Mouse (Mus musculus): ENCODE data around the gene Wbp1l. TPM values are rescaled to one million over a fixed set of nuclear protein-coding genes. Genes with fewer than 3 reads are reported as not detected.
A peak's percentile ranks its signal among the peaks of the same experiment; 100 is the strongest.

The Wbp1l gene
- total RNA-seq, 2 experiments from 2014 or later, result 19.7 to 23.5 TPM

DNA sequence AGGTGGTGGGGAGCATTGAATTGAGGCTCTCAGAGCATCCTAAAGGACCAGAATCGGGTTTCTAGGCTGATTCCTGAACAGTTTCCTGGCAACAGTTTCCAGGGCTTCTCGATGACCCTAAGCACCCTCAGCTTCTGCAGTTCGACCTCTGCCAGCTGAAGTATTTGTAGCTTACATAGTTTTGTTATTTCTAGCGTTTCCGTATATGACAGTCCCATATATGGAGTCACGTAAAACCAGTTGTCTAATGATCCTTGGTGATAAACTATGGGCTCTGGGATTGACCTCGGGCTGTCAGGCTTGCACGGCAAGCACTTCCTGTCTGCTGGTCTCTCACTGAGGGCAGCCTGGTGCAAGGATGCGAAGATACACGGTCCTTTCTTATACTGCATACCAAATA lies 26.6 kb downstream of the Wbp1l start:
- ATAC-seq (replicated peaks; ENCODE audit: poor library complexity, severe bottlenecking), result no peak

DNA sequence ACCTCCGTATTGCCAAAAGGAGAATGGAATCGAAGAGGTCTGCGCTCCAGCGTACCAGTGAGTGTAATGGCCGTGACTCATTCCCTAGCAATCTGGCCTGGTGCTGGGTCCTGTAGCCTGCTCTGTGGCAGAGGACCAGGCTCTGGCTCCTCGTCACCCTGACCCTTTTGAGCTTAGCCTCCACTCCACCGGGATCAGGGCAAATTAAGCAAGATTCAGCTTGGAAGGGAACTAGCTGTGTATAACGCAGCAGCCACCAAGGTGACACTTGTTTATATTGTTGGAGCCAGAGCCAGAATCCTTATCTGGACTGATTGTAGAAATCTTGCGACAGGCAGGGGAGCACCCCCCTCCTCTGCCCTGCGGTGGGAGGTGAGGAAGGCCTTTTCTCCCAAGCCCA lies 29.5 kb downstream of the Wbp1l start:
- no peak for ATAC-seq (replicated peaks; ENCODE audit: poor library complexity, severe bottlenecking)

DNA sequence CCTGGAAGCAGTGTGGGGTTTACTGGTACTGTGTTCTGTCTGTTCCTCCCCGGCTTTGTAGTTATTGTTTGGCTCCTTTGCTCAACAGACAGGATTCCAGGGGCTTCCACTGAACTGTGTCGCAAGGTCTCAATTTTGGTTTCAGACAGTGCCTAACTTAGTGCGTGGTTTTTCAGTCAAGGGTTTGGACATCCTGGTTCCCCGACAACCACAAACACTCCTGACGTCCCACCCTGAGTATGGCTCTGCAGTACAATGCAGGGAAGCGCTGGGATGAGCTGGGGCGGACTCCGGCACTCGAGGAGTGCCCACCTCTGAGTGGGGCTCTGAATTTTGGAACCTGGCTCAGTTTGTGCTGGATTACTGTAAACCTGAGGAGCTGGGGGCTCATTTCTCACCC lies 30.9 kb downstream of the Wbp1l start:
- ATAC-seq (replicated peaks; ENCODE audit: poor library complexity, severe bottlenecking), result peak; percentile 67

DNA sequence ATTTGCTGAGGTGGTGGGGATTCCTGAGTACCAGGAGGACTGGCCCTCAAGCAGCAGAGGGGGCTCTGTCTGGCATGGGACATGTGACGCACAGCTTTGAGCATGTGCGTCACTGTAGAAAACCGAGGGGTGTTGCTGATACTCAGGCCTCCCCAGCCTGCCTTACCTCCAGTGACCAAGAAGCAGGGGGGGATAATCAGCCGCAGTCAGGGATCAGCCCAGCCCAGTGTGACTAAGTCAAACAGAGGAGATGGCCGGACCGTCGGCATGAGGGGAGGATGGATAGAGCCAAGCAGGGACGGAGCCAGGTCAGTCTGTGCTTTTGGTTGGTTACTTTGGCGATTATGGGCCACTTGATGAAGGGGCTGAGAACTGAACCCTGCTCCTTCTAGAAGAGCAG lies 32.8 kb downstream of the Wbp1l start:
- ATAC-seq (replicated peaks; ENCODE audit: poor library complexity, severe bottlenecking), result no peak

DNA sequence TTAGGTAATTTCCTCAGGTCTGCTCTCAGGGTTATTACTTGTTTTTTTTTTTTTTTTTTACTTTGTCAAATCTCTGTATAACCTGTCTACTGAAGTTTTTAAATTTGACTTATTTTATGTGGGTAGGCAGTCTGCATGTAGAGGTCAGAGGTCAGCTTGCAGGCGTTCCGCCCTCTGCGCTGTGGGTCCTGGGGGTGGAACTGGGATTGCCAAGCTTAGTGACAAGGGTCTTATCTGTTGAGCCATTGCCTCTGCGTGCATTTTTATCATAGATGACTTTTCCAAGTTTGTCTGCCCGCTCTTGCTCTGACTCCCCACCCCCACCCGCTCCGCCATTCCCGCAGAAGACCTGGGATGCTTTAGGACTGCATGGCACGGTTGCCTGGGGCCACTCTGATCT lies 36.9 kb downstream of the Wbp1l start:
- ATAC-seq (replicated peaks; ENCODE audit: poor library complexity, severe bottlenecking), result no peak

- no peak for ATAC-seq (replicated peaks; ENCODE audit: poor library complexity, severe bottlenecking)
These were observed 38.7 kb downstream of the Wbp1l start for GRCm38 (mm10) chr19:46637598-46637997.

DNA sequence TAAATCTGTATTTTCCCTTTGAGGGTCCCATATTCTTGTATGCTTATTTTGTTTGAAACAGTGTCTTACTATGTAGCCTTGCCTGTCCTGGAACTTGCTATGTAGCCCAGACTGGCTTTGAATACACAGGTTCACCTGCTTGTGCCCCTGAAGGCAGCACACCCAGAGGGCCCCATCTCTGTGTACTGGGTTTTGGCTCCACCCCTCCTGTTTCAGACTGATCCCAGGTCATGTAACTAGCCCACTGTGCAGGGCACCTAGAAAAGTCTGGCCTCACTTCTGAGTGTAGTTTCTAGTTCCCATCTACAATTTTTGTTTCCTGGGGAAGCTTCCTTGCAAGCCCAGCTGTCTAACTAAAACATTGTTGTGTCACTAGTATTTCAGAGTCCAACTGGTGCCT lies 40.2 kb downstream of the Wbp1l start:
- no peak for ATAC-seq (replicated peaks; ENCODE audit: poor library complexity, severe bottlenecking)

DNA sequence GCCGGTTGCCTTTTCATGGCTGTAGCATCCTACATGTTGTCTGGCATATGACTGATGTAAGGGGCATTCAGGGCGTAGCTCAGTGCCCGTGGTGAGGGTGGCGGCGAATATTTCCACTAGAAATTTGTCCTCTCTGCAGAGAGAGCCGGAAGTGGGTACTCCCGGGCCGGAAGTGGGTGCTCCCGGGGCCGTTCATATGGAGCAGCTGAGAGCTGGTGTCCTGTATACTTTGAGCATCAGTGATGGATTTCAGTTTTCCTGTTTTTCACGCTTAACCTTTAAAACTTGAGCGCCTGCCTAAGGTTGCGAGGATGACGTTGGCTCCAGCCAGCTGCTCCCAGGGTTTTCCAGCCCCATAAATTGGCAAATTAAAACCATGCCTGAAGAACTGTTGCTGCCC lies 40.6 kb downstream of the Wbp1l start:
- ATAC-seq (replicated peaks; ENCODE audit: poor library complexity, severe bottlenecking), result no peak

GRCm38 (mm10) chr19:46640780-46641179 lies 41.9 kb downstream of the Wbp1l start:
- ATAC-seq (replicated peaks; ENCODE audit: poor library complexity, severe bottlenecking), result no peak

- peak; percentile 53 for ATAC-seq (replicated peaks; ENCODE audit: poor library complexity, severe bottlenecking)
These were observed 42.7 kb downstream of the Wbp1l start for GRCm38 (mm10) chr19:46641420-46642085.

DNA sequence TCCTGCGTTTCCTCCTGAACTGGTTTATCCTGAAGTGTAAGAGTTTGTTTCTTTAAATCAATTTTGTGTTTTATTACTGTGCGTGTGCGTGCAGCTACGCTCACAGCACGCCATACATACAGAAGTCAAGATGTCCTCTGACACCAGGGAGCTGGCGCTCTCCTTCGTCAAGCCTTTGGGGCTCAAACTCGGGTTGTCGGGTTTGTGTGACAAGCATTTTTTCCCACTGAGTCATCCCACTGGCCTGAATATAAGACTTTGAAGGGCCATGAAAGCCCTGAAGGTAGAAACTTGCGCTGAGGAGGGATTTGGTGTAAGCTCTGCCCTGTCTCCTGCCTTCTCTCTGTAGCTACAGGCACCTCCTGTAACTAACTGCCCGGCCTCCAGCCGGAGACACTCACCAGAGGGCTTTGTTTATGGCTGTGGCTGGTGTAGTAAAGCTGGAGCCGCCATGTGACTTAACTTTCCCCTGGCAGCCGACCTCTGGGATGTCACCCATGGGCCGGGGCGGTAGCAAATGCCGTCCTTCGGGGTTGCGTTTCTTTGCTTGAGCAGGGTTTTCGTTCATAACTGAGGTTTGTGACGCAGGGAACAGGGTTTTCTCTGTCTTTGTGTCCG lies 43.4 kb downstream of the Wbp1l start:
- ATAC-seq (replicated peaks; ENCODE audit: poor library complexity, severe bottlenecking), result no peak

GRCm38 (mm10) chr19:46643236-46643635 lies 44.4 kb downstream of the Wbp1l start:
- ATAC-seq (replicated peaks; ENCODE audit: poor library complexity, severe bottlenecking), result no peak

- no peak for ATAC-seq (replicated peaks; ENCODE audit: poor library complexity, severe bottlenecking)
These were observed 45.5 kb downstream of the Wbp1l start for GRCm38 (mm10) chr19:46644343-46644792.

- no peak for ATAC-seq (replicated peaks; ENCODE audit: poor library complexity, severe bottlenecking)
These were observed 46.1 kb downstream of the Wbp1l start for GRCm38 (mm10) chr19:46644793-46645602.

DNA sequence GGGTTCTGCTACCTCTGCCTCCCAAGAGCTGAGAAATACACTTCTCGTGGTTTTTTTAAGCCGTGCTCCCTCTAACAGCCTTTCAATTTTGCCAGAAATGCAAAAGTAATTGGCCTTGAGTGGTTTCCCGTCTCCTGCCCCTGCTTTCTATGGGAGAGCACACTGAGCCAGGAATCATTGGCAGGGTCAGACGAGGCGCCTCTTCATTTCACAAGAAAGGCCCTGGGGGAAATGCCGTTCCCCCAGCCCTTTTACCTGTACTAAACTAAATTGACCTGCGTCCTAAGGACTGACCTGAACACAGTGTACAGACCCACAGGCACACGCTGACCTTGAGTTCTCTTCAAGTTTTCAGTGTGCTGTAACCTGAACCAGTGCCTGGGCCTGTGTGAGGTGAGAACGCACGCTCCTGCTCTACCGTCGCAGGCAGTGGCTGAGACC lies 47.2 kb downstream of the Wbp1l start:
- ATAC-seq (replicated peaks; ENCODE audit: poor library complexity, severe bottlenecking), result no peak

- no peak for ATAC-seq (replicated peaks; ENCODE audit: poor library complexity, severe bottlenecking)
These were observed 48.4 kb downstream of the Wbp1l start for GRCm38 (mm10) chr19:46647254-46647653.

GRCm38 (mm10) chr19:46647850-46648249 lies 49.0 kb downstream of the Wbp1l start:
- ATAC-seq (replicated peaks; ENCODE audit: poor library complexity, severe bottlenecking), result no peak

DNA sequence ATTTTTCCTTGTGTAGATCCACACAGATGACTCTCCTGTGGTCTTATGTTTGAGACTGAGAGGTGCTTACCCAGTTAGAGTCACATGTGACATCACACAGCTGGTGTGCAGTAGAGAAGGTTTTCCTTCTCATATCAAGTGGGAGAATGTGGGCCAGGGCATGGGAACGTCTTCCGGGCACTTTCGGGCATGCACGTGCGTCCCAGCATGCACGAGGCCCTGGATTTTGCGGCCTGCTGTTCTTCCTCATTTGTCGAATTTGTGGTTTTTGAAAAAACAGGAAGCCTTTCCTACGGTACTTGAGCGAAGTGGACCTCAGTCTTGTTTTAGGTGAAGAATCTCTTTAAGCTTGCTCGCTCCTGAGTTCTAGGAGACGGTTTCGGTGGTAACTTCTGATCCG lies 49.7 kb downstream of the Wbp1l start:
- peak; percentile 93 for ATAC-seq (replicated peaks; ENCODE audit: poor library complexity, severe bottlenecking)

GRCm38 (mm10) chr19:46653188-46653587 lies 54.3 kb downstream of the Wbp1l start:
- no peak for ATAC-seq (replicated peaks; ENCODE audit: poor library complexity, severe bottlenecking)

DNA sequence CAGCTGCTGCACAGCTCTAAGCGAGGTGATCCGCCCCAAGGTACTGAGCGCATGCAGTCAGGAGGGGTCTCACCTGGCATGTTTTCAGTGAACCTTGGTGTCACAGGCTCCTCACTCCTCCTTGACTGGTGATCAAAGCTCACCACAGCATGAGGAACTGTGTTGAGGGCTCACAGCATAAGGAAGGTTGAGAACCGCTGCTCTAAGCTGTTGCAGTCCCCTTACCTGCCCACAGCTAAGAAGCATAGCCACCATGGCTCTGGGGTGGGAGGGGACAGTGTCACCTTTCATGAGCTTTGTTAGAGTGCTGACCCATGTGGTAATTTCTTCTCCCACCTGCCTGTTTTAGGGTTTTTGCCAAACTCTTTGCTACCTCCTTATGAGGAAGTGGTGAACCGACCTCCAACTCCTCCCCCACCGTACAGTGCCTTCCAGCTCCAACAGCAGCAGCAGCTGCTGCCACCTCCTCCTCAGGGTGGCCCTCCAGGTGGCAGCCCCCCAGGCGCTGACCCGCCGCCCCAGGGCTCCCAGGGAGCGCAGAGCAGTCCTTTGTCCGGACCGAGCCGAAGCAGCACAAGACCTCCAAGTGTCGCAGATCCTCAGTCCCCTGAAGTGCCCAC lies 54.8 kb downstream of the Wbp1l start:
- peak; percentile 80 for ATAC-seq (replicated peaks; ENCODE audit: poor library complexity, severe bottlenecking)

DNA sequence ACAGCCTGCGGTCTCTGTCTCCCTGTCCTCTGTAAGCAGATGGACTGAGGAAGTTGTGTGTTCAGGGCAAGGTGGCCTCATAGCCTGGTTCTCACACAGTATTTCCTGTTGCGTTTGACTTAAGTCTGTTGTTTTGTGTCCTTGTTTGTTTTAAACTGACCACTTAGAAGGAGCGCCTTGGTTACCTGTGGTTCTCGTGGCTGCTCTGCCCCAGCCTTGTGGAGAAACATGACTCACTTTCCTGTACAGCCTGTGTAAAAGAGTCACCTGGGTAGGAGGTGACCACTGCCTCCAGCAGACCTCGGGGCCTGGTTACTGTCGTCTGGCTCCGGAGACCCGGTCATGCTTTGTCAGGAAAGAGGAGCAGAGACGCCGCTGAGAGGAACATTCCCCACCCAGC lies 56.7 kb downstream of the Wbp1l start:
- ATAC-seq (replicated peaks; ENCODE audit: poor library complexity, severe bottlenecking), result no peak

Data from granulocyte monocyte progenitor cell, adult 5-6 weeks (primary cell).